Mouse (Mus musculus): ENCODE results near the gene Manbal. TPM values are rescaled to one million over a fixed set of nuclear protein-coding genes. Genes with fewer than 3 reads are reported as not detected.

Manbal gene
- total and polyA plus RNA-seq, 3 experiments: 28.4 to 65.7 TPM; not detected in 1

- H3K9me3 ChIP-seq (replicated peaks; ENCODE audit: insufficient read depth, low read length): no peaks in the 10 kb centered on the region
- TF ChIP-seq RAD21 (IDR thresholded peaks at IDR 0.05; ENCODE audit: low read depth, low read length): peak; percentile 1; the same call in 1 of the 2 replicates
- no peak for TF ChIP-seq POLR2A (IDR thresholded peaks at IDR 0.05; ENCODE audit: control insufficient read depth in 1 of 2, insufficient read depth in 1 of 2, low read depth in 1 of 2, low read length in 2 of 2, poor library complexity in 1 of 2)
- TF ChIP-seq CTCF (IDR thresholded peaks at IDR 0.05 in 2 of 3, conservative IDR thresholded peaks at IDR 0.05 in 1 of 3; ENCODE audit: control insufficient read depth in 1 of 3, insufficient read depth in 1 of 3, low read depth in 2 of 3, low read length in 3 of 3, poor library complexity in 1 of 3, severe bottlenecking in 1 of 3): peak; percentile 46 to 74 (median 69)
- TF ChIP-seq NELFE (IDR thresholded peaks at IDR 0.05; ENCODE audit: low read depth, low read length): no peak
- TF ChIP-seq JUND (IDR thresholded peaks at IDR 0.05; ENCODE audit: low read depth, low read length): no peak
- TF ChIP-seq CHD1 (IDR thresholded peaks at IDR 0.05; ENCODE audit: low read depth, low read length): no peak
- TF ChIP-seq GABPA (IDR thresholded peaks at IDR 0.05; ENCODE audit: low read depth, low read length): no peak
- no peak for TF ChIP-seq USF1 (IDR thresholded peaks at IDR 0.05; ENCODE audit: low read depth, low read length)
- TF ChIP-seq SMC3 (IDR thresholded peaks at IDR 0.05; ENCODE audit: low read depth, low read length): peak; percentile 43
- no peak for TF ChIP-seq POLR2AphosphoS5 (IDR thresholded peaks at IDR 0.05; ENCODE audit: borderline replicate concordance, low read depth, low read length)
- H3K79me2 ChIP-seq (ENCODE audit: control insufficient read depth, insufficient read depth, low read length, poor library complexity): no peaks in the 10 kb centered on the region
- H3K27ac ChIP-seq (ENCODE audit: control insufficient read depth, low read depth, low read length): no peak overlapping the region
- peak; percentile 80 for DNase-seq (ENCODE audit: low read depth, low spot score)
- no peak overlapping the region for H3K9ac ChIP-seq (ENCODE audit: control insufficient read depth, low read depth, low read length, poor library complexity, severe bottlenecking)
- no peaks in the 10 kb centered on the region for H3K4me1 ChIP-seq (ENCODE audit: control insufficient read depth in 1 of 2, insufficient read depth in 2 of 2, low read length in 2 of 2)
- H3K4me3 ChIP-seq (ENCODE audit: control insufficient read depth in 1 of 2, insufficient read depth in 1 of 2, low read depth in 2 of 2, low read length in 2 of 2): no peak overlapping the region
- H3K27me3 ChIP-seq (ENCODE audit: control insufficient read depth in 1 of 2, insufficient read depth in 2 of 2, low read length in 2 of 2): no peaks in the 10 kb centered on the region; a peak in 1 of 4 replicates
- H3K36me3 ChIP-seq (ENCODE audit: control insufficient read depth in 1 of 2, insufficient read depth in 2 of 2, low read length in 2 of 2): no peaks in the 10 kb centered on the region
Measured at GRCm38 (mm10) chr2:157338663-157339062, 28.7 kb upstream of the Manbal start.

DNA sequence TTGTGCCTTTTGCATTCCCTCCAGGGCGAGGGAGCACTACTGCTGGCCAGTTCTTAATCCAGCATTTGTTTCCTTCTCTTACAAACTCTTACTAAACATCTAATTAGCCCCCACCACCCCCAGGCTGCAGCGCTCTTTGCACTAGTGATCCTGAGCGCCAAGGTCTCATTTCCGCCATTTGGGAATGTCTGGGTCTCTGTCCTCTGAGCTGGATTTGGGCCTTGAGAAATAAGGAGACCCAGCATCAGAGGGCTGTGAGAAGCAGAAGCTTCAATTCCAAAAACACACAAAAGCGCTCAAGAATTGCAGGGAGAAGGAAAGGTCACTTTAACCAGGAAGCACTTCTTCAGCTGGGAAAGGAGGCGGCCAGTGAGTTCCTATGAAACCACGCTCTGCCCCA is 27.9 kb upstream of the Manbal start:
- no peak for DNase-seq (ENCODE audit: low read depth, low spot score)
- TF ChIP-seq USF2 (IDR thresholded peaks at IDR 0.05; ENCODE audit: borderline replicate concordance in 1 of 2, insufficient read depth in 1 of 2, low read depth in 1 of 2, low read length in 2 of 2): no peak
- H3K4me3 ChIP-seq (ENCODE audit: control insufficient read depth in 1 of 2, insufficient read depth in 1 of 2, low read depth in 2 of 2, low read length in 2 of 2): no peak overlapping the region

GRCm38 (mm10) chr2:157340221-157340741 is 27.1 kb upstream of the Manbal start:
- no peak overlapping the region for H3K9ac ChIP-seq (ENCODE audit: control insufficient read depth, low read depth, low read length, poor library complexity, severe bottlenecking)
- DNase-seq (ENCODE audit: low read depth, low spot score): no peak
- no peaks in the 10 kb centered on the region for H3K9me3 ChIP-seq (replicated peaks; ENCODE audit: insufficient read depth, low read length)
- peaks cover 0 to 2% of the 10 kb centered on the region in 2 experiments; a peak in 2 of 4 replicates for H3K27me3 ChIP-seq (ENCODE audit: control insufficient read depth in 1 of 2, insufficient read depth in 2 of 2, low read length in 2 of 2)
- no peaks in the 10 kb centered on the region for H3K36me3 ChIP-seq (ENCODE audit: control insufficient read depth in 1 of 2, insufficient read depth in 2 of 2, low read length in 2 of 2)
- no peaks in the 10 kb centered on the region for H3K79me2 ChIP-seq (ENCODE audit: control insufficient read depth, insufficient read depth, low read length, poor library complexity)
- no peak overlapping the region for H3K4me3 ChIP-seq (ENCODE audit: control insufficient read depth in 1 of 2, insufficient read depth in 1 of 2, low read depth in 2 of 2, low read length in 2 of 2)
- H3K27ac ChIP-seq (ENCODE audit: control insufficient read depth, low read depth, low read length): no peak overlapping the region
- H3K4me1 ChIP-seq (ENCODE audit: control insufficient read depth in 1 of 2, insufficient read depth in 2 of 2, low read length in 2 of 2): no peaks in the 10 kb centered on the region
- TF ChIP-seq CTCF (IDR thresholded peaks at IDR 0.05 in 2 of 3, conservative IDR thresholded peaks at IDR 0.05 in 1 of 3; ENCODE audit: control insufficient read depth in 1 of 3, insufficient read depth in 1 of 3, low read depth in 2 of 3, low read length in 3 of 3, poor library complexity in 1 of 3, severe bottlenecking in 1 of 3) (no peak), ZNF384 (IDR thresholded peaks at IDR 0.05; ENCODE audit: low read depth, low read length) (no peak), SMC3 (IDR thresholded peaks at IDR 0.05; ENCODE audit: low read depth, low read length) (no peak), GABPA (IDR thresholded peaks at IDR 0.05; ENCODE audit: low read depth, low read length) (no peak), MXI1 (IDR thresholded peaks at IDR 0.05; ENCODE audit: low read depth, low read length) (no peak), ELF1 (IDR thresholded peaks at IDR 0.05; ENCODE audit: low read depth, low read length) (no peak), POLR2A (IDR thresholded peaks at IDR 0.05; ENCODE audit: control insufficient read depth in 1 of 2, insufficient read depth in 1 of 2, low read depth in 1 of 2, low read length in 2 of 2, poor library complexity in 1 of 2) (no peak), MEF2A (IDR thresholded peaks at IDR 0.05; ENCODE audit: extremely low read depth, insufficient replicate concordance, low read depth, low read length, poor library complexity, severe bottlenecking) (no peak), USF2 (IDR thresholded peaks at IDR 0.05; ENCODE audit: borderline replicate concordance in 1 of 2, insufficient read depth in 1 of 2, low read depth in 1 of 2, low read length in 2 of 2) (no peak), E2F4 (IDR thresholded peaks at IDR 0.05; ENCODE audit: borderline replicate concordance, low read depth, low read length) (no peak), BHLHE40 (IDR thresholded peaks at IDR 0.05; ENCODE audit: borderline replicate concordance, low read depth, low read length) (no peak), USF1 (IDR thresholded peaks at IDR 0.05; ENCODE audit: low read depth, low read length) (no peak), SIN3A (IDR thresholded peaks at IDR 0.05; ENCODE audit: low read length) (no peak), TAL1 (IDR thresholded peaks at IDR 0.05; ENCODE audit: low read length) (no peak), MAX (IDR thresholded peaks at IDR 0.05; ENCODE audit: low read length) (no peak), CHD2 (IDR thresholded peaks at IDR 0.05; ENCODE audit: low read length) (no peak), MAFK (IDR thresholded peaks at IDR 0.05; ENCODE audit: borderline replicate concordance, low read depth, low read length) (no peak), RCOR1 (IDR thresholded peaks at IDR 0.05; ENCODE audit: low read depth, low read length) (no peak), ZC3H11A (IDR thresholded peaks at IDR 0.05; ENCODE audit: low read depth, low read length) (no peak)

More for the DNA sequence above, 27.9 kb upstream of the Manbal start:
- no peaks in the 10 kb centered on the region for H3K36me3 ChIP-seq (ENCODE audit: control insufficient read depth in 1 of 2, insufficient read depth in 2 of 2, low read length in 2 of 2)
- H3K27ac ChIP-seq (ENCODE audit: control insufficient read depth, low read depth, low read length): no peak overlapping the region
- H3K27me3 ChIP-seq (ENCODE audit: control insufficient read depth in 1 of 2, insufficient read depth in 2 of 2, low read length in 2 of 2): peaks cover 0 to under 1% of the 10 kb centered on the region in 2 experiments; a peak in 2 of 4 replicates
- no peaks in the 10 kb centered on the region for H3K9me3 ChIP-seq (replicated peaks; ENCODE audit: insufficient read depth, low read length)
- no peak overlapping the region for H3K9ac ChIP-seq (ENCODE audit: control insufficient read depth, low read depth, low read length, poor library complexity, severe bottlenecking)
- no peaks in the 10 kb centered on the region for H3K4me1 ChIP-seq (ENCODE audit: control insufficient read depth in 1 of 2, insufficient read depth in 2 of 2, low read length in 2 of 2)
- H3K79me2 ChIP-seq (ENCODE audit: control insufficient read depth, insufficient read depth, low read length, poor library complexity): no peaks in the 10 kb centered on the region

Measured in MEL (cell line).